Mouse (Mus musculus): ENCODE measurements around the gene Tnik. TPM values are rescaled to one million over a fixed set of nuclear protein-coding genes. Genes with fewer than 3 reads are reported as not detected.

Tnik gene
- polyA plus RNA-seq, 1 experiment from 2014 or later: 12.9 TPM

DNA sequence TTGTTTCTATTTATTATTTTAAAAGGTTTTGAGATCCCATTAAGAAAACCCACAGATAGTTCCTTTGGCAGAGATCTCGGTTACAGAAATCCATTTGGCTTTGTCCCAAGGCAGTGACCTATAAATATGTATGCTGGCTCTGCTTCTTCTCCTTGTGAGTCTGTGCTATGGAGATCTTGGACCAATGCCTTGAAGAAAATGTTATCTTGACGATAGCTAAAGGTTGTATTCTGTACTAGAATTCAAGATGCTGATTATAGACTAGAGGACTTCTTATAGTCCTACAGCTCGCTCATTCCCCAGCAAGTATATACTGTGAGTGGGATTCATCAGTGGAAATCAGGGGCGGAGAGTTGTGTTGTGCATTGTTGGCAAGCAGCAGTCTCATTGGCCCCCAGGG is 178.5 kb downstream of the Tnik start:
- no peak for ATAC-seq (ENCODE audit: insufficient number of reproducible peaks, low FRiP score, low TSS enrichment, low read depth)
- Histone ChIP-seq H3K36me3 (no peaks in the 10 kb centered on the region), H3K4me3 (replicated peaks) (no peak overlapping the region), H3K4me1 (no peaks in the 10 kb centered on the region), H3K9me3 (replicated peaks) (no peaks in the 10 kb centered on the region), H3K4me2 (replicated peaks) (no peak overlapping the region), H3K9ac (no peak overlapping the region), H3K27me3 (no peaks in the 10 kb centered on the region), H3K27ac (replicated peaks) (no peak overlapping the region)
- WGBS: 70% methylated on average over 4 of the region's 4 CpGs

DNA sequence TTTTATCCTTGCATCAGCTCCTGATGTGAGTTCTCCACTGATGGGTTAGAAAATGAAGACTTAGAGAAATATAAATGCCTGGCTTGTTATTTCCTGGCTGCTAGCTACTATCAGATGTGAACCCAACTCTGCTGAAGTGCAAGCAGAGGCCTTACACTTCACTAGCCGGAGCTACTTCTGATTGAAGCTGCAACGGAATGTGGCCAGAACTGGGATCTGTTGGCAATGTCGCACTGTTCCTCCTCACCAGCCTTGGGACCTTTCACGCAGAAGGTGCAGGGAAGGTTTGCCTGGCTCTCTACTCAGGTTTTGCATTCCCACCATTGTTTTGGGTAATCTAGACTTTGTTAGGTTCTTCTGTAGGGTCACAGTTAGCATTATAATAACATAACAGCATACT is 179.1 kb downstream of the Tnik start:
- ATAC-seq (ENCODE audit: insufficient number of reproducible peaks, low FRiP score, low TSS enrichment, low read depth): no peak
- Histone ChIP-seq H3K36me3 (no peaks in the 10 kb centered on the region), H3K4me1 (no peaks in the 10 kb centered on the region), H3K27me3 (no peaks in the 10 kb centered on the region), H3K4me2 (replicated peaks) (no peak overlapping the region), H3K9ac (no peak overlapping the region), H3K27ac (replicated peaks) (no peak overlapping the region), H3K9me3 (replicated peaks) (no peaks in the 10 kb centered on the region), H3K4me3 (replicated peaks) (no peak overlapping the region)
- WGBS: 85% methylated on average over 4 of the region's 4 CpGs

DNA sequence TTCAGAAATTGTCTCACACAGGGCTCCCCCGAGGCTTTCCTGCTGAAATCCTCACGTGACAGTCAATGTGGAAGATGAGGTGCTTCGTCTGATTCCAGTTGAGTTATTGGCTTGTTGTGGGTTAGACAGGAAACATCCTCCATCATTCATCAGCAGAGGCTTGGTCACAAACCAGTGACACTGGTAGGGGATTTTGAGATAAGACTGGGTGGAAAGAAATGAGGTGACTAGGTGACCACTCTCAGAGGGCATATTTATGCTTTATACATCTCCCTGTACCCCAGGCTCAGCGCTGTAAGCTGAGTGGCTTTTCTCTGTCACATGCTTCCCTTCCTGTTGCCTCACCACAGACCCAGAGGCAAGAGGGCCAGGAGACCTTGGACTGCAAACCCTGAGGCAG is 184.9 kb downstream of the Tnik start:
- H3K27me3 ChIP-seq: no peaks in the 10 kb centered on the region
- no peak overlapping the region for H3K27ac ChIP-seq (replicated peaks)
- H3K4me1 ChIP-seq: no peaks in the 10 kb centered on the region
- no peaks in the 10 kb centered on the region for H3K36me3 ChIP-seq
- WGBS: 65% methylated on average over 4 of the region's 4 CpGs
- H3K4me2 ChIP-seq (replicated peaks): no peak overlapping the region
- no peaks in the 10 kb centered on the region for H3K9me3 ChIP-seq (replicated peaks)
- ATAC-seq (ENCODE audit: insufficient number of reproducible peaks, low FRiP score, low TSS enrichment, low read depth): no peak
- H3K9ac ChIP-seq: no peak overlapping the region
- H3K4me3 ChIP-seq (replicated peaks): no peak overlapping the region

DNA sequence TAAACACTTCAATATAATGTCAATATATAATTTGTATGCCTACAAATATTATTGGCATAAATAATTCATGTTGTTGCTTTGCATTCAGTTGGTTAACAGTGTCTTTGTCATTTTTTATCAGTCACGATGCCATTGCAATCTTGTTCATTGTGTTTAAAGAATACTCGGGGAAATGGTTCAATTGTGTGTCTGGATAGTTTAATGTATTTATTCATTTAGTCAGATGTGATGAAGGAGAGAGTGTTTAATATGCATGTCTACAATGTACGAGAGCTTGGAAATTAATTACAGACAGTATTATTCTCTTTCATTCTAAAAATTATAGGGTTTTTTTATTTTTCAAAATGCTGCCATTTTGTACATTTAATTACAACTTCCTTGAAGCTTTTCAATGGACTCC is 190.4 kb downstream of the Tnik start:
- H3K9ac ChIP-seq: no peak overlapping the region
- H3K4me1 ChIP-seq: no peaks in the 10 kb centered on the region
- no peak for ATAC-seq (ENCODE audit: insufficient number of reproducible peaks, low FRiP score, low TSS enrichment, low read depth)
- no peaks in the 10 kb centered on the region for H3K36me3 ChIP-seq
- H3K27ac ChIP-seq (replicated peaks): no peak overlapping the region
- H3K27me3 ChIP-seq: no peaks in the 10 kb centered on the region
- H3K4me3 ChIP-seq (replicated peaks): no peak overlapping the region
- H3K9me3 ChIP-seq (replicated peaks): no peaks in the 10 kb centered on the region
- H3K4me2 ChIP-seq (replicated peaks): no peak overlapping the region
- WGBS: 84% methylated on average over 3 of the region's 3 CpGs

DNA sequence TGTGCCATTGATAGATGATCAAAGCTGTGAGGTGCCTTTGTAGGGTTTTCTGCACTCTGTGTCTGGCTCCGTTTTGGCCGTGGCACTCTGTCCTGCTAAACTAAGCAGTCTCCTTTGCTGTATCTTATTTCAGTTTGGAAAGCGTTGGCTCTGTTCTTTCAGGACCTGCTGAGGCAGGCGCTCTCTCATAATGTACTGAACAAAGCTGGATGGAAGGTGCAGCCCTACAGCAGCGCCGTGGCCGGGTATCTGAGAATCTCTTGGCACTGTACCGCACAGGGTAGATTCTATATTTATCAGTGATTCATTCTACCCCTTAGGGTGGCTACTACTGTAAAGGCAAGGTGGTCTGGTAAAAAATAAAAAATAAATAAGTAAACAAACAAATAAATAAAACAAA is 193.8 kb downstream of the Tnik start:
- 57% methylated on average over 8 of the region's 8 CpGs for WGBS
- Histone ChIP-seq H3K27ac (replicated peaks) (no peak overlapping the region), H3K9me3 (replicated peaks) (no peaks in the 10 kb centered on the region), H3K4me2 (replicated peaks) (no peak overlapping the region), H3K4me3 (replicated peaks) (no peak overlapping the region), H3K4me1 (no peaks in the 10 kb centered on the region), H3K27me3 (no peaks in the 10 kb centered on the region), H3K9ac (no peak overlapping the region), H3K36me3 (no peaks in the 10 kb centered on the region)
- no peak for ATAC-seq (ENCODE audit: insufficient number of reproducible peaks, low FRiP score, low TSS enrichment, low read depth)

DNA sequence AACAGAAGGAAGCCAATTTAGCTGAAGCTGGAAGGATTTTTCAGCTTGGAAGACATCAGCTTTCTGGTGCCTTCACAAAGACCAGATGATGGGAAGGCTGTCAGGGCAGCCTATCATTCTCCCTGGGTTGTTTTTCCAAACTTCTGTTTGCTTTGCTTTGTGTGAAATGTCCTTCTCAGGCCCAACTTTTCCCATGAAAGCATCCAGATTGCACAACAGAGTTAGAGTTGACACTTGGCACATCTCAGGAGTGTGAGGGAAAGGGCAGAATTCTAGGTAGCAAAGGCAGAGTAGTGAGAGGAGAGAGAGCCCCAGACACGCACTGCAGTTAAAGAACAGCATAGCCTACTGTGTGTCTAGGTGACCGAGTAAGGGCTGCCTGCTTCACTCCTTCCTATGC is 194.5 kb downstream of the Tnik start:
- Histone ChIP-seq H3K9me3 (replicated peaks) (no peaks in the 10 kb centered on the region), H3K27ac (replicated peaks) (no peak overlapping the region), H3K4me1 (no peaks in the 10 kb centered on the region), H3K4me2 (replicated peaks) (no peak overlapping the region), H3K36me3 (no peaks in the 10 kb centered on the region), H3K27me3 (no peaks in the 10 kb centered on the region), H3K9ac (no peak overlapping the region), H3K4me3 (replicated peaks) (no peak overlapping the region)
- WGBS: 82% methylated on average over 2 of the region's 2 CpGs
- no peak for ATAC-seq (ENCODE audit: insufficient number of reproducible peaks, low FRiP score, low TSS enrichment, low read depth)

DNA sequence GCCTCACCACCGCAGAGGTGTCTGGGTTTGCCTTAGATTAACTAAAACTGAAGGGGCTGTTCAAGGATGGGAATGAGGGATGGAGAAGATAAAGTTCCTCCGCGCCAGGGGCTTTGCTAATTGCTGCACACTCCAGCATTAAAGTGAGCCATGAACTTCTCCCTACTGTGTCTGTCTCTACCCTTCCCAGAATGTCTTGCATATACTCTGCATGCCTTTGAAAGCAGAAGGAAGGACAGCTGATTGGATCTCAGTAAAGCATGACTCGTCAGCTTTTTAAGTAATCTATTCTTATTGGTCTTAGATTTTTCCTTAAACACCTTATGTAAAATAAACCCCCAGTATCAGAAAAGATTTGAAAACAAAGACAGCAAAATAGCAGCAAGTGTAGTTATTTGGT is 203.7 kb downstream of the Tnik start:
- Histone ChIP-seq H3K36me3 (no peaks in the 10 kb centered on the region), H3K27ac (replicated peaks) (no peak overlapping the region), H3K9ac (no peak overlapping the region), H3K4me1 (0 out of 2 replicates have a peak, but pooled peaks cover 4% of the 10 kb centered on the region), H3K27me3 (no peaks in the 10 kb centered on the region), H3K9me3 (replicated peaks) (no peaks in the 10 kb centered on the region), H3K4me2 (replicated peaks) (no peak overlapping the region), H3K4me3 (replicated peaks) (no peak overlapping the region)
- WGBS: 86% methylated on average over 4 of the region's 4 CpGs
- no peak for ATAC-seq (ENCODE audit: insufficient number of reproducible peaks, low FRiP score, low TSS enrichment, low read depth)

DNA sequence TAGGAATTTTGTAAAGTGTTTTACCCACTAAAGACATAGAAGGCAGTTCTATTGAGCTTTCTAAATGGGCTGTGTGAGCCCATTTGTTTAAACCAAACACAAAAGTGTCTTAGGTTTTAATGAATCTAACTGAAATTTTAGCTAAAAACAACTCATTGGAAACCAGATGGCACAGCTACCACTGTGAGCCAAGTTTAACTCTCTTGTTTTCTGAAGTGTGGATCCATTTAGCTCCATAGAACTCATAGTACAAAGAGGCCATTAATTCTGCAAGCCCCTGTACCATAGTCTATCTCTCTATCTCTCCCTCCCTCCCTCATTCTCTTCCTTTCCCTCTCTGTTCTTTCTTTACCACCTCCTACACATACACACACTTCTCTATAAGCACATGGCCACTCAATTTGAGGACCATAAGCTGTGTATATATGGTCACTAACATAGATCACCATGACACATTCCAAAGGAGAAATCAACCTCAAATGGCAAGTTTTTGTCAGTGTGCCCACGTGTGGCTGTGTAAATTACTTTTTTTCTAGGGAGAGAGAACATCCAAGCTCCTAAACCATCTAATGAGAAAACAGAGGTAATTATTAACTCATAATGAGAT is 204.2 kb downstream of the Tnik start:
- H3K27me3 ChIP-seq: no peaks in the 10 kb centered on the region
- H3K9me3 ChIP-seq (replicated peaks): no peaks in the 10 kb centered on the region
- 0 out of 2 replicates have a peak, but pooled peaks cover 4% of the 10 kb centered on the region for H3K4me1 ChIP-seq
- no peaks in the 10 kb centered on the region for H3K36me3 ChIP-seq
- no peak overlapping the region for H3K27ac ChIP-seq (replicated peaks)
- no peak overlapping the region for H3K4me3 ChIP-seq (replicated peaks)
- no peak overlapping the region for H3K9ac ChIP-seq
- no peak for ATAC-seq (ENCODE audit: insufficient number of reproducible peaks, low FRiP score, low TSS enrichment, low read depth)
- WGBS: 65% methylated on average over 1 of the region's 1 CpGs
- H3K4me2 ChIP-seq (replicated peaks): no peak overlapping the region

DNA sequence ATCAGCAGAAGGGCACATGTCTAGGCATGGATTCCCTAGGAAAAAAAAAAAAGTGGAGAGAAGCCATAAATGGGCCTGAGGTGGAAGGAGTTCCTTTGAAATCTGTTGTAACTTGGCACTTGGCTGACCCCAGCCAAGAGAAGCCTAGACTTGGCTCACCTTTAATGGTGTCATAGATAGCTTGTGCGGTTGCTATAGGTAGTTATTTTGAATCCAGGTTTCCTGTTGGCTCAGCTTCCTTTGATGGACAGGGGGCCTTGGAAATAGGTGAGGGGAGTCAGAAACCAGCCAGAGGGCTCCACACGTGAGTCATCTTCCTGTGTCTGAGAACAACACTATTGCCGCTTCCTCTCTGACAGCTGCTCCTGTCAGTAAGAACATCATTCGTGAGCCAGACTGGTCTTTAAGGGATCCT is 204.9 kb downstream of the Tnik start:
- whole genome bisulfite sequencing: 48% methylated on average over 4 of the region's 4 CpGs
- H3K9ac ChIP-seq: no peak overlapping the region
- ATAC-seq (ENCODE audit: insufficient number of reproducible peaks, low FRiP score, low TSS enrichment, low read depth): peak; percentile 54
- no peak overlapping the region for H3K27ac ChIP-seq (replicated peaks)
- H3K27me3 ChIP-seq: no peaks in the 10 kb centered on the region
- no peak overlapping the region for H3K4me3 ChIP-seq (replicated peaks)
- no peak overlapping the region for H3K4me2 ChIP-seq (replicated peaks)
- H3K9me3 ChIP-seq (replicated peaks): no peaks in the 10 kb centered on the region
- H3K36me3 ChIP-seq: no peaks in the 10 kb centered on the region
- H3K4me1 ChIP-seq: 0 out of 2 replicates have a peak, but pooled peaks cover 4% of the 10 kb centered on the region

DNA sequence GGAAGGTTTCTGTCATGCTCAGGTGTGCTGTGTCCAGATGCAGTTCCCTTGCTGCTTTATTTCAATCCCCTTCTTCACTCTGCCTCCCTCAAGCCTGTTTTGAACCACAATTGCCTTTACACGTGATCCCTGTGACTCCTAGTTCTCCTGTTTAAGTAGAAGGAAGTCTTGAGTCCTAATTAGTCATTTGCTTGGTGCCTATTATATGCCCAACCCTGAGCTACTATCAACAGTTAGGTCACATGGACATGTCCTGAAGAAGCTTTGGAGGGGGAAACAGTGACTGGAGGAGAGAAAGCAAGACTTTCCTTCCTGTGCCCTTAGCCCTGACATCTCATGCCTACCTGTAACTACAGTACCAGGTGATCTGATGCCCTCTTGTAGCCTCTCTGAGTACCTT is 210.4 kb downstream of the Tnik start:
- Histone ChIP-seq H3K27me3 (no peaks in the 10 kb centered on the region), H3K4me3 (replicated peaks) (no peak overlapping the region), H3K9me3 (replicated peaks) (no peaks in the 10 kb centered on the region), H3K36me3 (no peaks in the 10 kb centered on the region), H3K27ac (replicated peaks) (no peak overlapping the region), H3K4me1 (no peaks in the 10 kb centered on the region), H3K9ac (no peak overlapping the region), H3K4me2 (replicated peaks) (no peak overlapping the region)
- 47% methylated on average over 1 of the region's 1 CpGs for WGBS
- ATAC-seq (ENCODE audit: insufficient number of reproducible peaks, low FRiP score, low TSS enrichment, low read depth): no peak

DNA sequence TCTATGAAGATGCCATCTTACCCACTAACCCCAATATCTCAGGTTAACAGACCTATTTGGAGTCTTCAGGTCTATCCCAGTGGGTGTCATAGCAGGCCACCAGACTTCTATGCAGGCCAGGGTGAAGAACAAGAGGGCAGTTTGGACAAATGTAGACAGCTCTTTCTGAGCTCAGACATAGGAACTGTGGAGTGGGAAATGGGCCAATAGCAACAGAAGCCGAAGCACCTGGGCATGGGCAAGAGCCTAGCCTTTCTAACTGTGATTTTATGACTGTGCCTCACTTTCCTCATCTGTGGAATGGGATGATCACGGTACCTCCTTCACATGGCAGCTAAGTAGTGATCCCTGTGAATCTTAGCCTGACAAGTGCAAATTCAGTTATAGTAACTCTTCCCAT is 214.4 kb downstream of the Tnik start:
- Histone ChIP-seq H3K27me3 (no peaks in the 10 kb centered on the region), H3K9me3 (replicated peaks) (no peaks in the 10 kb centered on the region), H3K9ac (no peak overlapping the region), H3K27ac (replicated peaks) (no peak overlapping the region), H3K4me3 (replicated peaks) (no peak overlapping the region), H3K4me2 (replicated peaks) (no peak overlapping the region), H3K36me3 (no peaks in the 10 kb centered on the region), H3K4me1 (no peaks in the 10 kb centered on the region)
- no peak for ATAC-seq (ENCODE audit: insufficient number of reproducible peaks, low FRiP score, low TSS enrichment, low read depth)
- 93% methylated on average over 2 of the region's 2 CpGs for WGBS

DNA sequence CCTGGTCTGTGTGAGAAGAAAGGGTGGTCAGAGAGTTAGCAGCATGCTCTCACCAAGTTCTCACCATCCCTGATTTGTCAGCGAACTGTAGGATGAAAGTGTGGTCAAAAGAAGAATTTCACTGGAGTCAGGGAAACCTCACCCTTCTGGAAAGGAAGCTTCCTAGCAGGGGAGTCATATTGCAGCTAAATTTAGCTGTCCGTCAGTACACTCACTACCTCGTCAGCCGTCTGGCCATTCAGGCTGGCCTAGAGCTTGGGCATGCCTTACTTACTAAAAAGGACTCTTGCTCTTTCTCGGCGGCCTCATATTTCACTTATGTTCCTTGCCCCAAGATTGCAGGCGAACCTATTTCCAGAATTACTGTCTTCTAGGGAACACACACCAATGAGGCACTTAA is 222.7 kb downstream of the Tnik start:
- 56% methylated on average over 7 of the region's 7 CpGs for WGBS

More for the DNA sequence above, 222.7 kb downstream of the Tnik start:
- no peaks in the 10 kb centered on the region for H3K9me3 ChIP-seq (replicated peaks)
- H3K4me3 ChIP-seq (replicated peaks): no peak overlapping the region
- H3K36me3 ChIP-seq: no peaks in the 10 kb centered on the region
- ATAC-seq (ENCODE audit: insufficient number of reproducible peaks, low FRiP score, low TSS enrichment, low read depth): peak; percentile 72; the same call in 1 of the 2 replicates
- no peak overlapping the region for H3K9ac ChIP-seq
- no peaks in the 10 kb centered on the region for H3K4me1 ChIP-seq
- H3K4me2 ChIP-seq (replicated peaks): no peak overlapping the region
- H3K27me3 ChIP-seq: no peaks in the 10 kb centered on the region
- 0 out of 2 replicates have a peak overlapping the region, but pooled peaks have one; percentile 34 for H3K27ac ChIP-seq (replicated peaks)
